Mouse (Mus musculus) mouse trophoblast stem cell (cell line): ENCODE results near the gene Alpi.

ENCODE experiments used
- in situ Hi-C, 2 experiments: fragments of 300-500 bp; cut with MseI, MboI; formaldehyde crosslinking; loops; 2 replicates in 1 of 2; 3 replicates in 1 of 2; pipeline ENCODE4 v1.15.1; 2025

Gene Alpi

DNA sequence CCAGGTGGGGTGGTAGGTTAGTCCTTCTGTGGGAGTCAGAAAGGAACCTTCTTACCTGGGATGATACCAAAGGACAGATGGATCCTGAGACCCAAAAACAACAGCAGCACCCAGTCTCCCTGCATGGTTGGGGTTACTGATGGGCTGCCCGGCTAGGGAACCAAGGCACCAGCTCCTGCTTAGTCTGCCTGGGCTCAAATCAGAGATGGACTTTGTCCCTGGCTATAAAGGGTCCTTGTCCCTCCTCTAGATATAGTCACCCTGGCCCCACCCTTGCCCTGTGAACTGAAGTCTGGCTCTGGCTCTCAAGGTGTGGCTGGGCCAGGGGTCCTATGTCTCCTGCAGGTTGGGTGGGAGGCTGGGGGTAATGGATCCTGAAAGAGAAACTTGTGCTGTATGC, at the start of gene Alpi:
Alpi (minus strand) TSS at position 196 of the 400 bp plus-strand sequence.
- in situ Hi-C loops, result no loop called here

DNA sequence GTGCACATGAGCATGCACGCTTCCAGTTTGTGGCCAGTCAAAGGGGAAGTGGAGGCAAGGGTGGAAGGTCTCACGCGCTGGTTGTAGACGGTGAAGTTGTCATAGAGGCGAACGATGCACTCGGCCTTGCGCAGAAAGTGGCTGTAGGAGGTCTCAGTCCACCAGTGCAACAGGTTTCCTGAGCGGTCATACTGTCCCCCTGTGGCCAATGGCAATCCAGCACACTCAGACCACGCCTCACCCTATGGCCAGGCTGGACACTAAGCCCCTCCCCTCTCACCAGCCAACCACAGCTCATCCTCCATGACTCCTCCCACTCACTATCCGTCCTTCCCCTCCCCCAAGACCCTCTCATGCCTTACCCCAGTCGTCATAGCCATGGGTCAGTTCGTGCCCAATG, 48.0 kb upstream of the Alpi start:
- in situ Hi-C loops, result no loop called here

DNA sequence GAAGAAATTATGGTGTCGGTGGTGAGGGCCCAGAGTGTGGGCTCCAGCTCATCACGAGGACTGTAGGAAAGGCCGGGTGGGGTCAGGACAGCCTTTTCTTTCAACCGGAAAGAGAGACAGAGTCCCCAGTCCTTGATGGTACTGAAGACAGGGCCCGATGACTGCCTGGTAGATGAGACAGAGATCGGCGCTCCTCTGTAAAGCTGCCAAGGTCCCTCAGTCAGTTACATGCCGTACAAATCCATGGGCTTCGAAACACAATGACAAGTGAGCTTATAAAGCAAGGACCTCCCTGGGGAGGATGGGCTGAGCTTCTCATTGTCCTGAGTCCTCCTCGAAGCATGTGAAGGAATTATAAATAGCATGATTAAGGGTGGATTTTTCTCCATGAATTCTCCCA, 41.7 kb upstream of the Alpi start:
- in situ Hi-C loops, result no loop called here

DNA sequence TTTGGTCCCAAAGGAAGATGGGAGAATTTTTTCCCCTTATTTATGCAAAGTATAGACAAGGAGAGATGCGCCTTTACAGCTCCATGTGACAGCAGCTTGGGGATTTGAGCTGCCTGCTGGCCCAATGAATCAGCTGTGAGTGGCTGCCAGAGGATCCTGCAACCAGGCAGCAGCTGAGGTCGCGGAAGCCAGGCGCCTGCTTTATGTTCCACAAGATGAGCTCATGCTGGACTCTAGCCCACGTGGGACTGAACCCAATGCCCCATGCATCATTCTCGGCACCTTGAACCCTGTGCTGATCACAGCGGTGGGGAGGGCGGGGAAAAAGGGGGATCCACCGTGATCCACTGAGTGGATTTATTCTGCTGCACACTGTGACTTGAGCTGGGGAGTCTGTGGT, 41.0 kb upstream of the Alpi start:
- in situ Hi-C loops, result no loop called here

DNA sequence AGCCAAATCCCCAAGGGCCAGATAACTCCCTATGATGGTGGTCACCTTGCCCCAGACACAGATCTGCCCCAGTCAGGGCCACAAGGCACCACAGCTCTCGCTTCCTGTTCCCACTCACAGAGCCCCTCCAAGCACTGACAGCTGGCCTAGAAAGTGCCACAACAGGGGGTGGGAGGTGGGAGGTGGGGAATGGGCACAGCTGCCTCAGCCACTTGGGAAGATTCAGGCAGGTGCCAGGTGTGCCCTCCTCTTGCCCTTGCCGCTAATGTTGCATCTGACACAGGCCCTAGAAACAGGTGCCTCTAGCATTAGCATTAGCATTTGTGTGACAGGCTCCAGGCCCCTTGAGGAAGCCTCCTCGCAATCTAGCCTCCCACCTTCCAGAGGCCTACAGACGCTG, 40.1 kb upstream of the Alpi start:
- in situ Hi-C loops, result no loop called here

DNA sequence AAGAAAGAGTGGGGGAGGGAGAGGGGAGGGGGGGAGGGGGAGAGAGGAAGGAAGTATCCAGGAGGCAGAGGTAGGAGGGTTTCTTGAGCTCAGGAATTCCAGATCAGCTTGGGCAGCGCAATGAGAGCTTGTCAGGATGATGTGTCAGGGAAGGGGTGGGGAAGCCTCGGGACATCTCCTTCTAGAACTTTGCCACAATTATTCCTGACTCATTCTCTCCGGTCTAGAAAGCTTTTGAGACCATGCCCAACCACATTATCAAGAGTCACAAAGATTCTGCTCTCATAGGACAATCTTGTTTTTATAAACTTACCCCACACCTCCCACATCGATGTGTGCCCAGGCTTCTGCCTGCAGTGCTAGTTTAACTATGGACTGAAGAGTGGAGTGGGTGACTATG, 30.4 kb upstream of the Alpi start:
- in situ Hi-C loops, result no loop called here

DNA sequence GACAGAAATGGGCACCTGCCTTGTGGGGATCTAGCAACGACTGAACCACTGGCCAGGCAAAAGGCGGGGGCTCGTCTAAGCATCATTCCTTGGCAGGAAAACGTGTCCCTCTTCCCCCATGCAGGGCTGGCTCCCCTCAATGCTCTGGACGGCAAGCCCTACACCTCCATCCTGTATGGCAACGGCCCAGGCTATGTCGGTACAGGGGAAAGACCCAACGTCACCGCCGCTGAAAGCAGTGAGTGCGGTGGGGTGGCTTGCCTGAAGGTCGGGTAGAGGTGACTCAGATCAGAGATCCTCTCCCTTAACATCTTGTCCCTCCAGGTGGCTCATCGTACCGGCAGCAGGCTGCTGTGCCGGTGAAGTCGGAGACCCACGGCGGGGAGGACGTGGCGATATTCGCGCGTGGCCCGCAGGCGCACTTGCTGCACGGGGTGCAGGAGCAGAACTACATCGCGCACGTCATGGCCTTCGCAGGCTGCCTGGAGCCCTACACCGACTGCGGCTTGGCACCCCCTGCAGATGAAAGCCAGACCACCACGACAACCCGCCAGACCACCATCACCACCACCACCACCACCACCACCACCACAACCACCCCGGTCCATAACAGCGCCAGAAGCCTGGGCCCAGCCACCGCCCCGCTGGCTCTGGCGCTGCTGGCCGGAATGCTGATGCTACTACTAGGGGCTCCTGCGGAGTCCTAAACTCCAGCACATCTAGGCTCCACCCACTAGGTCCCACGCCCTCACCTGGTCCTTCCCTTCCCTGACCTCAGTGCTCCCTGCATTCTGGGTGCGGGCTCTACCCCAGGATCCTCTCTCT, 26.0 kb upstream of the Alpi start:
- in situ Hi-C loops, result no loop called here

DNA sequence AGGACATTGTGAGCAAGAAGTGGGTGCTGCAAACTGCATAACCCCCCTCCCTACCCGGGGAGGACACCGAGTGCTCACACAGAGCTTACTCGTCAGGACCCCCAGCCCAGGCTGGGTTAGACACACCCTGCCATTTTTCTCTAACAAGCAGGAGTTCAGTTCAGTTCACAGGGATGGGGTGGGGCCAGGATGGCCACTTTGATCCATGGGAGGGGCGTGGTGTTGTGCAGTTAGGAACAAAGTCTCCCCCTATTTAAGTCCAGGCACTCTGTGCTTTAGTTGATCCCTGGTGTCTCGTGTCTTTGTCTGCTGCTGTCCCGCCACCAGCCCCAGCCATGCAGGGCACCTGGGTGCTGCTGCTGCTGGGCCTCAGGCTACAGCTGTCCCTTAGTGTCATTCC, 23.3 kb upstream of the Alpi start, which contains the start of gene Akp3:
Akp3 (plus strand) TSS at position 301 of the 400 bp plus-strand sequence.
- in situ Hi-C loops, result no loop called here

DNA sequence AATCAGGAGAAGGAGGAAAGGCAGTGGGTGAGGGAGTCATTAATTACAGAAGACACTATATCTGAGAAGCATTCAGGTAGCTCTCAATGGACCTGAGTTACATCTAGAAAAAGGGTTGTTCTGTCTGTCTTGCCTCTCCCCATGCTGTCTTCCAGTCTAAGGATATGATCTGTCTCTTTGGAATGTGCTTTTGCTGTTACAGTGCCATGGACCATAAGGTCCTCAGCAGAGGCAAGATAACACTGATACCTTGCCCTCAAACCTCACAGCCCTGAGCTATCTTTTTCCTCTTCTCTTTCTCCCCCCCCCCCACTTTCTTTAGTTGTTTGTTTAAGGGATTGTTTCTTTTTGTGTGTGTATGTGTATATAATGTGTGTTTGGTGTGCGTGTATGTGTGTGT, 13.4 kb upstream of the Alpi start:
- in situ Hi-C loops, result no loop called here

DNA sequence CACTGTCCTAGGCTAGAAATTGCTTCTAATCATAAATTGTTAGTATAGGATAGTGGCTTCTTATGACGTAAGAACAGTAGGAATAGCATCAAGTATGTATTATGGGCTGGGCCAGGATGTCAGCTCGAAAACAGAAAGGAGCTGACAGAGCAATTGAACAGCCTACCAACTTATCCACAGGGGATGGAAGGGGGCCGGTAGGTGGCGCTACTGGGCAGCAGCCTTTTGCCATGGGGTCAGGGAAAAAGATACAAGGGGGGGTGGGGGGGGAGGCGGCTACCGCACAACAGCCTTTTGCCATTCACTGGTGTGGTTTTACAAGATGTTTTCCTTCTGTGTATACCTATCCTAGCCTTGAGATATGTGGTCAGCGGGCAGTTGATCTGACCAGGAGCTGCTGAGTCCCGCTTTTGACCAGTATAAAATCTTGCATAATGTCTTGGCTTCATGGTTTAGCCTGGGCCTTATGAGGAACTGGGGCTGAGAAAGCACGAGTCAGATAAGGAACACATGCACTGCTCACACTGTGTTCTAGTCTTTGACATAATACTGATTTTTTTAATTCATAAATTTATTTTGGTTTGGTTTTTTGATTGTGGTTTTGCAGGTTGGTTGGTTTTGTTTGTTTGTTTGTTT, 10.4 kb upstream of the Alpi start:
- in situ Hi-C loops, result no loop called here

DNA sequence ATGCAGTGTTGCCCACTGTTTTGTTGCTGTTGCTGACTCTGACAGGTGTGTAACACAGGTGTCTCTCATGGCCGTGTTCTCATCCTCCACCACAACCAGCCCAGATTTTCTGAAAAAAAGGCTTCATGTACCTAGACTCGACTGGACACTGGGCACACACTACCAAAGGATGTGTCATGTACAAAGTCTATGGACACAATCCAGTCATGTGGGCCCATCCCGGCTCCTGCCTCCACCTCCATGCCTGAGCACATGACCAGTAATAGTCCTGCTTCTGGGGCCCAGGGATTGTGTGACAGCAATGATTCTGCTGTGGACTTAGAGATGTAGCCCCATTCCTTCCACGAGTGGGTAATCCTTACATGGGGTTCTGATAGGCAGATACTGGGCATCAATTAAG, 7.2 kb upstream of the Alpi start:
- in situ Hi-C loops, result loop anchor here in 1 of 2 experiments (5.0 kb wide), 1 partner anchor 74 kb away; the partner anchor contains the start of gene Prss56

DNA sequence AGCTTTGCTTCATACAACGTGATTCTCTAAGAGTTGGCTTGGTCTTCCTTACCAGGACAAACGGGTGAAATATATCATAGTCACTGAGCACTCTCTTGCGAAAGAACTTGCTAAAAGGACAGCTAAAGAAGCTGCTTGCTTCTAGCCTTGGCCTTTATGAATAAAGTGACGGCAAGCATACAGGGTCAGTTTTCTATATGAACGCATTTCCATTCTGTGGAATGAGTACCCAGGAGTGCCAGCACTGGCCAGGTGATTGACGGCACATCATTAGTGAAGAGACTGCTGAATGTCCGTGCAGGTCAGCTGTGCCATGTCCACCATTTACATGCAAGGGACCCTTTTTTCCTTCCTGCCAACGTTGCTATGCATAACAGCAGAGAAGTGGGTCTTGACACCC, 5.1 kb upstream of the Alpi start:
- in situ Hi-C loops, result loop anchor here in 1 of 2 experiments (5.0 kb wide), 1 partner anchor 76 kb away; the partner anchor contains the start of gene Prss56

DNA sequence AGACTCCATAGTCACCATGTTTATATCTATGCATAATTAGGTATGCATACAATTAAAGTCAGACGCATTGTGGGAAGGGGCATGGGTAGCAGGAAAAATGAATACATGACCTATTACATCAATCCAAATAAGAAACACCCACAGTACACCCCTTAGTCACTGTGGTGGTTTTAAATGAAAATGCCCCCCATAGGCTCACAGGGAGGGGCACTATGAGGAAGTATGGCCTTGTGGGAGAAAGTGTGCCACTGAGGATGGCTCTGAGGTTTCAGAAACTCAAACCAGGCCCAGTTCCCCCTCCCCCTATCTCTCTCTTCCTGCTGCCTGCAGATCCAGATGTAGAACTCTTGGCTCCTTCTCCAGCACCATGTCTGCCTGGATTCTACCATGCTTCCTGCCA, 2.5 kb upstream of the Alpi start:
- in situ Hi-C loops, result no loop called here

DNA sequence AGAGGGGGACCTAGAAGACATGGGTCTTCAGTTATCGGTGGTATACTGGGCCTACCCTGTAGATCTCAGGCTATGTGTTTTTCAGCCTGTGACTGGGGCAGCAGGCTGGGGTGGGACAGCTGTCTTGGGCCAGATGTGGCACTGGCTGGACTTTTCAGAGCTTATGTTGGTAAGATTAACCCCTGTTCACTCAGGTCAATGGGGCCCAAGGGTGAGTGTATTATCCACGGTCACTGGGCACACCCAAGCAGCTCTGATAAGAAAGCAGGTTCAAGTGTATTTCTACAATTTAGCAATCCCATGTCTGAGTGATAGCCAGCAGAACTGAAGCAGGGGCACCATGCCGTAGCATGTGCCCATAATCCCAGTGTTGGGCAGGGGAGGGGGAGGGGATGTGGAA, 708 bp upstream of the Alpi start:
- in situ Hi-C loops, result no loop called here

DNA sequence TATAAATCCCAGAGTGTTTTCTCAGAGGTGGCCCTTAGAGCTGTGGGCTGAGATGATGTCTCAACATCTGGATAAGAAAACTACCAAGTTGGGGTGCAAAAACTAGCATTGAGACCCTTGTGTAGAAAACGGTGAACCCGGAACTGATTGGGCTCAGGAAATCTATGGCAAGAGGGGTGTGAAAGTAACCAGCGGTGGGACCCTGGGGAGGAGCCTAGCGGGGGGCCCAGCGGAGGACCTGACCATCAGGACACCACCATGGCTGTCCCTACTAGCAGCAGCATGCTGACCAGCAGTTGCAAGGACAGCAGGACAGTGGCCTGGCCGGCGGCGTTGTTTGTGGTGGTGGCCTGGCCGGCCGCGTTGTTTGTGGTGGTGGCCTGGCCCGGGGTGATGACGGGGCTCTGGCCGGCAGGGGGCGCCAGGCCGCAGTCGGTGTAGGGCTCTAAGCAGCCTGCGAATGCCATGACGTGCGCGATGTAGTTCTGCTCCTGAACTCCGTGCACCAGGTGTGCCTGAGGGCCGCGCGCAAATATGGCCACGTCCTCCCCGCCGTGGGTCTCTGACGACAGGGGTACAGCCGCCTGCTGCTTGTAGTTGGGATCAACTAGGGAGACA, 2.9 kb downstream of the Alpi start:
- in situ Hi-C loops, result no loop called here

DNA sequence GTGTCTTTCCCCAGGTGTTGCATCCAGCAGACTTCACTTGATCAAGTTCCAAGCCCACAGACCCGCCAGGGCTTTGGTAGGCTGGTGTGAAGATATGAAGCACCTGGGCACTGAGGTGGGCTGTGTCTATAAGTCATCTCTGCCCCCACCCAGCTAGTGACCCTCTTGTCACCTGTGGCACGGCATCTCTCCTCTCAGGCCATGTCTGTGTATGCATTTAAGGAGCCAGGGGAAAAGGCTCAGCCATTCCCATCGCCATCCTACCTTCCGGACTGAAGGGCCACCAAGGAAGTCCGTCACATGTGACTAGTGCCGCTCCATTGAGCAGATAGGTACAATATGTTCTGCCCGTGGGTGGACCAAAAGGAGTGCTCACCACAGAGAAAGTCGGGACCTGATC, 5.8 kb downstream of the Alpi start:
- in situ Hi-C loops, result no loop called here

DNA sequence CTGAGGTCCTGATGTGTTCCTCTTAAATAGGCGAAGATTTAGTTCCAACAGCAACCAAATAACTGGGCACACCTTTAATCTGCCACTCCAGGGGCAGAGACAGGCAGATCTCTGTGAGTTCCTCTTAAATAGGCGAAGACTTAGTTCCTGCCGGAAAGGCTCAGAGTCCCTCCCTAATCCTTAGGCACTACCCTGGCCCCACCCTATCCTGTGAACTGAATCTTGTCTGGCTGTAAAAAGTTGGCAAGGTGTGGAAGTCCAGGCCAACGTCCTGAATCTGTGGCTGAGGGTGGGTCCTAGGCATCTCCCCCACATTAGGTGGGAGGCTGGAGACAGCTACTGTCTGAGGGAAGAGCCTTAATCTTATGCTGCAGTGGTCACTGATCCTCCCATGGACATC, 11.6 kb downstream of the Alpi start, which contains the start of gene Alppl2:
Alppl2 (minus strand) TSS at position 101 of the 400 bp plus-strand sequence.
- in situ Hi-C loops, result no loop called here

DNA sequence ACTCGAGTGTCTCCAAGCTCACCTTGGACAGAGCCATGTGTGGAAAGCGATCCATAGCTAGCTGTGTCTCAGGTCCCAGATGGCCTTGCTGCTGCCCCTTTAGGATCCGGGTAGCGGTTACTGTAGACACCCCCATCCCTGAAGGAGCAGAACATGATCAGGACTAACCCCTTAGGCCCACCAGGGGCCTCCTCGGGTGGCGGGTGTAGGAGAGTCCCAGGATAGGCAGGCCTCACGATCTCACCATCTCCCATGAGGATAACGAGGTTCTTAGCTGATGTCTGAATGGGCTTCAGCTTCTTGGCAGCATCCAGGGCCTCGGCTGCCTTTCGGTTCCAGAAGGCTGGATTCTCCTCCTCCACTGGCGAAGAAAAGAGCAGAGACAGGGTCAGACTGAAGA, 12.2 kb downstream of the Alpi start:
- in situ Hi-C loops, result no loop called here

DNA sequence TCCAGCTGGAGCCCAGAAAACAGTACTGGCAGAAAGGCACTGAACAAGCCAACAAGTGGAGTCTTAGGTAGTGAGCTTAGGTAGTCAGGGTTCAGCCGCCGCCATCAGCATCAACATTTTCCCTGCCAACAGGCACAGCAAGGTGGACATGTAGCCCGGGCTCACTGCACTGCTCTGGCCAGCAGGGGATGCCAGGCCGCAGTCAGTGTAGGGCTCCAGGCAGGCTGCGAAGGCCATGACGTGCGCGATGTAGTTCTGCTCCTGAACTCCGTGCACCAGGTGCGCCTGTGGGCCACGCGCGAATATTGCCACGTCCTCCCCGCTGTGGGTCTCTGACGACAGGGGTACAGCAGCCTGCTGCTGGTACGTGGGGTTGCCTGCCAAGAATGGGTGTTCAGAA, 14.4 kb downstream of the Alpi start:
- in situ Hi-C loops, result no loop called here

DNA sequence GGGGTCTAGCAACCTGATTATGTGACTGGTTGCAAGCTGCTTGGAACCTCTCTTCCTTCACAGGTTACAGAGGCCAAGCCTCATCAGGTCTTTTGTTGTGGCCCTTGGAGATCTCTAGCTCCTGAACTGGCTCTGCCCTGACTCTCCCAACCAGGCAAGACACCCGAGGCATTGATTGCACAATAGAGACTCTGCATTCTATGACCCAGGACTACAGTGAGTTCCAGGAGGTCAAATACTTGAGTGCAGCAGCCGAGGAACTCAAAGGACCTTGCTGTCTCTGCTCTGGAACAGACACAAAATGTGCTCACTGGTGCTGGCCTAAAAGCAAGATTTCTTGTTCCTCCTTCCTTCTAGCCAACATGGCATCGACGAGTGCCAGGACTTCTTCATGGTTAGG, 15.2 kb downstream of the Alpi start:
- in situ Hi-C loops, result no loop called here

DNA sequence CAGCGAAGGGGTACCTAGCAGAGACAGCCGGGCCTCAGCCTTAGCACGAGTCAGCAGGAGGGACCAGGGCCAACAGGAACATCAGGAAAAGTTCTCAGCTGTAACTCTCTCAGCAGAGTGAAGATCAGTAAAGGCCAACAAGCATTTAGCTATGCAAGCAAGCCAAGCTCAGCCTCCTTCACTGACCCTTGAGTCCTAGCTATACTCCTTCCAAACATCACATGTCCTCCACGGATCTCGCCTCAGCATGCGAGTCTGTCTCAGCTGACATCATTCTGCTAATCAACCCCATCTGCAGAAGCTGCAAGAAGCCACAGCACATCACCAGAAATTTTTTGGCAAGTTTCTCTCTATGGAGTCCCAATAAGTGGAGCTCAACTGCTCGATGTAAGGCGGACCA, 27.6 kb downstream of the Alpi start:
- in situ Hi-C loops, result no loop called here

DNA sequence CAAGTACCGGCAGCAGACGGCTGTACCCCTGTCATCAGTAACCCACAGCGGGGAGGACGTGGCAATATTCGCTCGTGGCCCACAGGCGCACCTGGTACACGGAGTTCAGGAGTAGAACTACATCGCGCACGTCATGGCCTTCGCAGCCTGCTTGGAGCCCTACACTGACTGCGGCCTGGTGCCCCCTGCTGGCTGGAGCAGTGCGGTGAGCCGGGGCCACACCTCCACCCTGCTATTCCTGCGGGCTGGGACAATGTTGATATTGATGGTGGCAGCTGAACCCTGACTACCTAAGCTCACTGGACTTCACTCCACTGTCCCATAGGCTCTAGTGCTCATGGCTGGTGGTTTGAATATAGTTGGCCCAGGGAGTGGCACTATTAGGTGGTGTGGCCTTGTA, 30.7 kb downstream of the Alpi start:
- in situ Hi-C loops, result no loop called here

DNA sequence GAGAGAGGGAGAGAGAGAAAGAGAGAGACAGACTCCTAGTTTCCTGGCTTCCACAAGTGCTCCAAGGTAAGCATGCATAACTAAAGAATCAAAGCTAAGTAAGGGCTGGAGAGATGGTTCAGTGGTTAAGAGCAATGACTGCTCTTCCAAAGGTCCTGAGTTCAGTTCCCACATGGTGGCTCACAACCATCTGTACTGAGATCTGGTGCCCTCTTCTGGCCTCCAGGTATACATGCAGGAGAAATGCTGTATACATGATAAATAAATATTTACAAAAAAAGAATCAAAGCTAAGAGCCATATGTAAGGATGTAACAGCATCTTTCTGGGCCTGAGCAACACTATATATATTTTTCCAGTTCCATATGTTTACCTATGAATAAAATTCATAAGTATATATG, 40.5 kb downstream of the Alpi start:
- in situ Hi-C loops, result no loop called here
